Mouse (Mus musculus): ENCODE data around the gene Kcnab3. TPM values are rescaled to one million over a fixed set of nuclear protein-coding genes. Genes with fewer than 3 reads are reported as not detected.

Gene Kcnab3
- total RNA-seq, 2 experiments from 2014 or later: 21.0 to 25.8 TPM

GRCm38 (mm10) chr11:69331929-69332405 lies 5.9 kb downstream of the Kcnab3 start:
- peak; percentile 74 to 81 for DNase-seq (ENCODE audit: low spot score in 2 of 2)

GRCm38 (mm10) chr11:69332713-69333253 lies 6.7 kb downstream of the Kcnab3 start:
- DNase-seq (ENCODE audit: low spot score in 2 of 2): no peak

- DNase-seq (ENCODE audit: low spot score in 2 of 2): no peak
These were observed 7.9 kb downstream of the Kcnab3 start for GRCm38 (mm10) chr11:69333922-69334321.

- no peak for DNase-seq (ENCODE audit: low spot score in 2 of 2)
These were observed 8.7 kb downstream of the Kcnab3 start for GRCm38 (mm10) chr11:69334796-69335195.

GRCm38 (mm10) chr11:69340161-69341131 lies 14.4 kb downstream of the Kcnab3 start, which contains the start of gene Rnf227:
Rnf227 (plus strand) TSS chr11:69340461.
- DNase-seq (ENCODE audit: low spot score in 2 of 2): peak; percentile 66 to 82

GRCm38 (mm10) chr11:69346441-69346840 lies 20.4 kb downstream of the Kcnab3 start:
- DNase-seq (ENCODE audit: low spot score in 2 of 2): no peak

- DNase-seq (ENCODE audit: low spot score in 2 of 2): no peak
These were observed 30.5 kb downstream of the Kcnab3 start for GRCm38 (mm10) chr11:69356544-69356943.

GRCm38 (mm10) chr11:69357690-69358089 lies 31.6 kb downstream of the Kcnab3 start:
- DNase-seq (ENCODE audit: low spot score in 2 of 2): no peak

GRCm38 (mm10) chr11:69362021-69362420 lies 36.0 kb downstream of the Kcnab3 start:
- no peak for DNase-seq (ENCODE audit: low spot score in 2 of 2)

- DNase-seq (ENCODE audit: low spot score in 2 of 2): no peak
These were observed 36.4 kb downstream of the Kcnab3 start for GRCm38 (mm10) chr11:69362479-69362878.

GRCm38 (mm10) chr11:69364376-69364775 lies 38.3 kb downstream of the Kcnab3 start:
- no peak for DNase-seq (ENCODE audit: low spot score in 2 of 2)

- peak; percentile 85 to 87 for DNase-seq (ENCODE audit: low spot score in 2 of 2)
These were observed 38.9 kb downstream of the Kcnab3 start for GRCm38 (mm10) chr11:69364910-69365309.

- DNase-seq (ENCODE audit: low spot score in 2 of 2): no peak
These were observed 39.7 kb downstream of the Kcnab3 start for GRCm38 (mm10) chr11:69365722-69366121.

- DNase-seq (ENCODE audit: low spot score in 2 of 2): peak; percentile 95 to 96
These were observed 40.2 kb downstream of the Kcnab3 start for GRCm38 (mm10) chr11:69366157-69366854.

- no peak for DNase-seq (ENCODE audit: low spot score in 2 of 2)
These were observed 41.0 kb downstream of the Kcnab3 start for GRCm38 (mm10) chr11:69366855-69367615.

- peak in 1 of 2 experiments; percentile 21 for DNase-seq (ENCODE audit: low spot score in 2 of 2)
These were observed 41.7 kb downstream of the Kcnab3 start for GRCm38 (mm10) chr11:69367616-69368355.

GRCm38 (mm10) chr11:69368356-69369214 lies 42.5 kb downstream of the Kcnab3 start:
- peak in 1 of 2 experiments; percentile 14 for DNase-seq (ENCODE audit: low spot score in 2 of 2)

GRCm38 (mm10) chr11:69369215-69369989 lies 43.3 kb downstream of the Kcnab3 start, which contains the start of gene Chd3:
Chd3 (minus strand) TSS chr11:69369406.
- DNase-seq (ENCODE audit: low spot score in 2 of 2): no peak
